Mouse (Mus musculus) olfactory bulb, adult 2 months (tissue): ENCODE measurements at regions not wholly inside any gene's neighbourhood (a gene's known extent, or its start where the extent isn't known, plus 50 kb on each side); places are given as distances from the start of the nearest gene placed in this dataset.

Experiments
- CTCF ChIP-seq: fragments of 200-500 bp; IDR thresholded peaks from 2 replicates; pipeline ENCODE4 v1.5.1; 2012; ENCODE audit warnings: low read depth, mild to moderate bottlenecking, low read length, moderate library complexity; ENCODE audit not compliant: insufficient read depth
- POLR2A ChIP-seq: fragments of 200-500 bp; IDR thresholded peaks from 2 replicates; pipeline ENCODE4 v1.6.1; 2012; ENCODE audit warnings: mild to moderate bottlenecking, low read depth, low read length, moderate library complexity; ENCODE audit not compliant: insufficient read depth

DNA sequence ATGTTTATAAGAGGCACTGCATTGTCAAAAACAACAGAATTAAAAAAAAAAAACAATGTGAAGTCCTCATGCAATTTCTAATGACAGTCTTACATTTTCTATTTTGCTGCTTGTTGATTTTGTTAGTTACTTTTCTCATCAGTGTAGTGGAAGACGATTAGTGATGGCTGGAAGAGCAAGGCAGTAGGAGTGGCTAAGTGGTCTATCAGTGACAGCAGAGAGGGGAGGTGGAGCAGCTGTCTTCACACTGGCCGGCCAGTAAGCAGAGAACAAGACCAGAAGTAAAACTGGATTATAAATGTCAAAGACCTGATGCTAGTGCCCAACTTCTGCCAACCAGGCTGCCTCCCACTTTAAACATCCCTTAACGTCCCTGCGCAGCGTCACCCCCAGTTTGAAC lies 265.6 kb upstream of the Fbxl7 start:
- TF ChIP-seq CTCF (no peak), POLR2A (no peak)
